Mouse (Mus musculus) ovary, postnatal 10 days (tissue): Measurements from ENCODE around the gene Clybl.

Source experiments
- DNase-seq: peaks from one replicate; pipeline ENCODE4 v3.0.0; 2022; ENCODE audit warnings: low spot score

Clybl gene

DNA sequence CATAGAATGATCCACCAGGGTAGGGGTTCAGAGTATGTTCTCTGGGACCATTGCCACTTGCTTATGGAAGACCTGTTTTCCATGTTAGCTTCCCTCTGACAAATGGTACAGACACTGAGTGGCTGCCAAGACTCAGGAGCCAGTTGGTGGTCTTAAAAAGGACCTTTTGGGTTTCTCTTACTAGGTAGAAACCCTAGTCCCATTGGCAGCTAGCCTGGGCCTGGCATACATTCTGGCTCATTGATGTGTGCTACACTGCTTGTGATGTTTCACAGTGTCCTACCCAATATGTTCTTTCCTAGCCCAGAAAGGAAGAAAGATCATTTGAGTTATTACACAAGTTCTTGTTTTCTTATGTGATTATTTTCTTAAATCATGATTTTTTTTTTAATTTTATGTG is 69.8 kb downstream of the Clybl start:
- no peak for DNase-seq

DNA sequence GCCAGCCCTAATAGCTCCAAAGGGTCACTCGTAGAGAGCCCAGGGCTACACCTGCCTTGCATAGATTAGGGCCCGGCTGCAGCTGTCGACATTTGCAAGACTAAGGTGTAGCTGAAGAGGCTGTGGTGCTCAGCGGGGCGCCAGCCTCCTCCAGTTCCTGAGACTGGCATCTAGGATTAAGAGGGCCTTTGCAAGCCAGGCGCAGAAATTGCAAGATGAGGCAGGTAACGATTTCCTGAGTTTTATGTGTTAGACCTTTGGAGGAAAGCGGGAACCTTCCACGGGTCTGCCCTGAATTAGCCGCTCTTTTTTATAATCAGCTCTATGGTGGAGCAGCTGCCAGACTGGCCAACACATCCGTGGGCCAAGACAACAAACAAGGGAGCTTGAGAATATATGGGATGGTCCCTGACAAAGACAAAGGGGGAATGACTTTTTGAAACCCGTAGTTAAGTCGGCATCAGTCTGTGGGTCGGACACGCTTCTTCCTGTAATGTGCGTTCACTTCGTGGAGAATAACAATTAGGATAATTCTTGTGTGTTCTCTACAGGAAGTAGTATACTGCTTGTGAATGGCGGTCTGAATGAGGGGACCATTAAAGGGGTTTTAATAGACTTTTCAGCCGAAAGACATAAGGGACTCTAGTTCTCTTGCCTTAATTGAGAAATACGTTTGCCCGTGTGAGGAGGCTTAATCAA is 74.2 kb downstream of the Clybl start:
- DNase-seq: no peak

DNA sequence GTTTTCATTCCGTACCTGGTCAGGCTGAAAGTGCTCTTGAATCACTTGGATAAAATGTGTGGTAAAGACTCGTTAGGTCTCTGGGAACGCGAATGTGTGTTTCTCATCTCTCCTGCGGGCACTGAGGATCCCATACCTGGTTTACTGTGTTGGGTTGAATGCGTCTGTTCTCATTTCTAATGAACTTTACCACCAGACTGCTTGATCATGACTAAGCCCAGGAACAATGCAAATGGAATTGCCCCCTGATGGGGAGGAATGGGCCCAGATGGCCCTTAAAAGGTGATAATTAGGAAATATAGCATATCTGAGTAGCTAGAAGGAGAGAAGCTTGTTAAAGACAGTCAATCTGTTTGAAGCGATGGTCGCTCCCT is 74.7 kb downstream of the Clybl start:
- no peak for DNase-seq

DNA sequence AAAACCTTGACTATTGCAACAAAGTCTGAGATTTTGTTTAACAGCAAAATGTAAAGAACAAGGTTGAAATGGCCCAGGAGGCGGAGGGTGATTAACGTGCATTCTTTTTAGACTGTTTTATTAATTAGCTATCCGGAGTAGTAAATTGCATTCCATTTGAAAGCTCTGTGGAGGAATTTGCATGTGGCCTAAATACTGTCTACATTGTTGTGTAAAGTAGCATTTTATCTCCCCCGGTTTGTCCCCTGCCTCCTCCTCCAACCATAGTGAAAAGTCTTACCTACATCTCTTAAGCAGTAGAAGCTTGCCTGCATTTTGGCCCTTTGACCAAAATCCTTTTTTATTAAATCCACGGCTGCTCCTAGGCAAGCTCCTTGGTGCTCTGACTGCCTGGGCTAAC is 76.8 kb downstream of the Clybl start:
- no peak for DNase-seq

DNA sequence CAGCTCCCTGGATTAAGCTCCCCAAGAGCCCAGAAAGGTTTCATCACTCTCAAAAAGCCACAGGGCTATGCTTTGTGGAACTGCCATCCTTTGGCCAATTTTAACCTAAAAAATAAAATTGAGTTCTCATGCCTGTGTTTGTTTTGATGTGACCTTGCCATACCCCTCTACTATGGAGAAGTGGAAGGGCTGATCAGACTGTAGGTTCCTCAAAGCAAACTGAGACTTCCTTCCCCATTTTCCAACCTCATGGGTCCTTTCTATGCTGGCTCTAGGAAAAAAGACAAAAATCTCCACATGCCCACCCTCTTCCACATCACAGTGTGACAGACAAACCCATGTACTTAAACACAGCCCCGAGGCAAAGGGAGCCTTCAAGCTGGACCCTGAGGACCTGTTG is 79.7 kb downstream of the Clybl start:
- no peak for DNase-seq

DNA sequence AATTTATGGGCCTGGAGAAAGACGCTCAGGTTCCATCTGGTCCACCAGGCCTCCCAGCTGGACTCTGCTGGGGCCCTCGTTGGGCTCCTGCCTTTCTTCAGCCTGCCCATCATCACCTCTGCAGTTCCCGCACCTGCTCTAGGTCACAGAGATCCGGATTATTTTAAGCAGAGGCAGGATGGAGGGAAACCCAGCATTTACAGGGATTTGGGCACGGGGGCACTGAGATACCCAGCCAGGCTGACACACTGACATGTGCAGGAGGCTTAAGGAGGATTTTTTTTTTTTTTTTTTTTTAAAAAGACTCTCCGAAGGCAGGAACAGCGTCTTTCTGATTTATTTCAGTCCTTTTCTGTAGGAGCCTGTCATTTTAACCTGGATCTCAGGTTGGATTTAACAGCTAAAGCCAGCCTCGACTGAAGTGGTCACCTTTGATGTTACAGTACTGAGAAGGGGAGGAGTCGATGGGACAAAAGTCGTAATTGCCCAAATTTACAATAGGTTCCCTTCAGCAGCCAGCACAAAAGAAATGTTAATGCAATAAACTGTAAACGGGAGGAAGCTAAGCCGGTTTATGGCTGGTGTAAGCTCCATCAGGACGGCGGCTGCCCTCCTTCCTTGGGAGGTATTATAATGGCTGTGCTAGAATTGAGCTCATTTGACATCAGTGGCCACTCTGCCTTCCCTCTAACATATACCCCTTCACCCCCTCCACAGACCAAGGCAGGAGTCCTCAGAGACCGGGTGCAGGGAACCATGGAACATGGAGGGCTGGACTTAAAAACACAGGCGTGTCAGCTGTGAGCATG is 81.6 kb downstream of the Clybl start:
- DNase-seq: no peak

DNA sequence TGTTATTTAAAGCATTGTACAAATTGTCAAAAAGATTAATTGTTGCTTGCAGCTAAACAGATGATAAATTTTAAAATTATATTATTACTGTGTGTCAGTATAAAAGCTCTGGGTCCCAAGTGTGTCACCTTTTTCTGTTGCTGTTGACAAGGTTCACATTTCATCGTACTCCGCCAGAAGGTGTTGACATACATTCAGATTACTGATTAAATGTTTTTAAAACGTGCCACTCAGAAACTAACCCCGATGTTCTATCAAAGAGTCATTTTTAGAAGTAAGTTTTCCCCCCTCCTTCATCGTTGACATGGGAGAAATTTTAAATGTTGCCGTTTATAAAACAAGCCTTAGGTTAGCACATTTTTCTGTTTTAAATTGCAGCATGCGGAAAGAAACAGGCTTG is 83.7 kb downstream of the Clybl start:
- no peak for DNase-seq

DNA sequence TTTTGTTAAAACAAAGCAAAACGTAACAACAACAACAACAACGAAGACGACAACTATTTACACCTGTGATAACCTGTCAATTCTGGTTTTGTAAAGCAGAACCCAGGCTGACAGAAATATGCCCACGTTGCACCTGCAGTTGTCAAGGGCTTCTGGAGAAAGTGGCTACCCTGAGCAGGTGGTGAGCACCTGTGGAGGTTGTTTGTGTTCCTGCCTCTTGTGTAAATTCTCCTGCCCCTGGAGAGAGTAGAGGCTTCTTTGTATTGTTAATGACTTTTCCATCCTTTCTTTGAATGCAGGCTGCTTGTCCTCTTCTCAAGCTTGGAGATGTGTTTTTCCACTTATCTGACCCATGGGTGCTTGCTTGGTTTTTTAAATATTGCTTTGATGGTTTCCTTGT is 86.1 kb downstream of the Clybl start:
- DNase-seq: no peak

DNA sequence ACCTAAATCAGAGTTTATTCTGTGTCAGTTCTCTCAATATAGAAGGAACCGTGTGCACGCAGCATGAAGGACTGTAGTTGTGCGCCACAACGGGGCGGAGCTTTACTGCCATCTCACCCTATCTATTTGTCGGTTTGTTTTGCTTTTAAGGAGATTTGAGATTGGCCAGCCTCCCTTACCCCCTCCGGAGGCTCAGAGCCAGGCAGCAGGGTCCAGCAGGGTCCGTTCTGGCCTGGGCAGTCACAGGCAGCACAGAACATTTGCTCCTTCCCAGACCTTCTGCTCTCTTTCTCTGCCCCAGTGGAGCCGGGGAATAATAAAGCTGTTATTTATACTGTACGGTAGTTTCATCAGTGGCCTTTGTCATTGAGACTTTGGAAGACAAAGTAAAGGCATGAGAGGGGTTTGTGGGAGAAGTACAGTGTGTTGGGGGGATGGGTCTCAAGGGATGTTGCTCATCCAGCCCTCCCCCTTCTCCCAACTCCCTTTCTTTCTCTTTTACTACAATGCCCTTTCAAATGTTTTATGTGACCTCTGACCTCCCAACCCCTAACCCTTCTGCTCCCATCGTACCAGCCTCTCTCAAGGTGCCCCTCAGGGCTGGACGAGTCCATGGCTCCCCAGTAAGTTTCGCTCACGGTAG is 89.7 kb downstream of the Clybl start:
- no peak for DNase-seq

DNA sequence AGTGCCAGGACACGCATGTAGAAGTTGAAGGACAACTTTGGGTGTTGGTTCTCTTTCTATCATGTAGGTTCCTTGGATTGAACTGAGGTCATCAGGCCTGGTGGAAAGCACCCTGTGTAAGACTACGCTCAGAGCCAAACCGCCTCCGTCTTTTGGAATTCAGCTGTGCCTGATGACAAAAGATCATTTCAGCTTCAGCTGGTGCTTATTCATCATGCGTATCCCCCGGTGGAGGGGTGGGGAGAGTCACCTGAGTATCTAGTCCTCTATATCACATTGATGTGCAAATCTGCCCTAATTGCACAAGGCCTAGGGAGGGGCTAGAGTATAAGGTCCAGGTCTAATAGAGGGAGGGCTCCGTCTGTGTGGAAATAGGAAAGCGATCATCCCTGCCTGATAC is 95.6 kb downstream of the Clybl start:
- no peak for DNase-seq

DNA sequence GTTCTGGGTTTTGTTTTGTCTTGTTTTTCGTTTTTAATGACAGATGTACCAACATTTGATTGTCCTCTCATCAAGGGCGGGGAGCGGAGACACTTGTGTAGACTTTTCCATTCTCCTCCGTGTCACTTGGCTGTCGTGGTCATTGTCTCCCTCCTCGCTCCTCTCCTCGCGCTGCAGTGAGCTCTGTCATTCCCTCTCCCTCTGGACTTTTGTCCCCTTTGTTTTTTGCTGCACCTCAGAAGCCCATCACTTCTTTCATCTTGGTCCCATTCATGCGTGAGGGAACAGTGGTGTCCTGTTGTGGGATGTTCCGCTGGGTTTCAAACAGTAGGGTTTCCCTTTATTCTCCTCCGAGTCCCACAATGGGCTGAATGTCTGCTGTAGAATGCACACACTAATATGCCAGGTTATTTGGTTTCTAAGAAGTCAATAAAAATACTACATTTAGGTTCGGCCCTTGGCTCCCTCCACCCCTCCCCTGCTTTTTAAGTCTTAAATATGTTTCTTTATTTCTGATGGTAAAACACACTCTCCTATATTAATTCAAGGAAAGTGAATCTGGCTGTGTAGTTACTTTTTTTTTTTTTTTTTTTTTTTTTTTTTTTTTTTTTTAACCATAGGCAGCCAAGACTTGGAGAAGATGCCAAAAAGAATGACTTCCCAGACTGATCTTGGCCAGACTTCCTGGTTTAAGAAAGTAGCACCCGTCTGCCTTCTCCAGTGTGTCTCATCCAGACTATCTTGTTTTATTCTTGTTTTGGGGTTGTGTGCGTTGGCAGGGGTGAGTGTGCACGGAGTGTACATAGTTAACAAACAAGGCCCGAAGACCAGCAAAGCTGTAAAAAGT is 98.2 kb downstream of the Clybl start:
- DNase-seq: no peak

DNA sequence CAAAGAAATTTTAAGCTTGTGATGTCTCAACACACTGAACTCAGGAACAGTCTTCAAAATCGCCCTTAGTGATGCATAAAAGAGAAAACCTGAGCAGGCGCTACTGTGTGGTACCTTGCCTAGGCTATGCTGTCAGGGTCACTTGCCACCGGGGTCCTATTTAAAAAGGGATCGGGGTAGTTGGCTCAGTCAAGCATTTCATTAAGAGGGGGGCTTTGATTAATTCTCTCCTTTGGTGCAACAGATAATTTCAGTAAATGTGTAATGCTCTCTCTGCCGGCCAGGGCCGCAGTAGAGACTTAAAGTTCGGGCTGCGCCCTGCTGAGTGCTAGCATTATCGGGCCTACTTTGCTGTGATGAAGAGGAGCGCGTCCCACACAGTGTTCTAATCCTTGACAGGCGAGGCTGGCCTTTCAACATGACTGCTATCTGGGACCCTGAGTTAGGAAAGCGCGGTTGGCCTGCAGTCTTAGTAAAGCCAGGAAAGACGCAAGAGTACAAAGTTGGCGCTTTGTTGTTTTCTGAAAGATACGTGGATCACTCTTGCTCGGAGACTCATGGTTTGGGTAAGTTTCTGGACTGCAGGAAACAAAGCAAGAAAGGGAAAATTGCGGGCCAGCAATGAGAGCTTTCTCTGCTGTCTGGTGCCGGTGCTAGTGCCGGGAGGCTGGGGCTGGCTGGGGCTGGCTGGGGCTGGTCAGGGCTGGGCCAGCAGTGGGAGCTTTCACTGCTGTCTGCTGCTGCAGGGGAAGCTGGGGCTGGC is 99.0 kb downstream of the Clybl start:
- DNase-seq: no peak

DNA sequence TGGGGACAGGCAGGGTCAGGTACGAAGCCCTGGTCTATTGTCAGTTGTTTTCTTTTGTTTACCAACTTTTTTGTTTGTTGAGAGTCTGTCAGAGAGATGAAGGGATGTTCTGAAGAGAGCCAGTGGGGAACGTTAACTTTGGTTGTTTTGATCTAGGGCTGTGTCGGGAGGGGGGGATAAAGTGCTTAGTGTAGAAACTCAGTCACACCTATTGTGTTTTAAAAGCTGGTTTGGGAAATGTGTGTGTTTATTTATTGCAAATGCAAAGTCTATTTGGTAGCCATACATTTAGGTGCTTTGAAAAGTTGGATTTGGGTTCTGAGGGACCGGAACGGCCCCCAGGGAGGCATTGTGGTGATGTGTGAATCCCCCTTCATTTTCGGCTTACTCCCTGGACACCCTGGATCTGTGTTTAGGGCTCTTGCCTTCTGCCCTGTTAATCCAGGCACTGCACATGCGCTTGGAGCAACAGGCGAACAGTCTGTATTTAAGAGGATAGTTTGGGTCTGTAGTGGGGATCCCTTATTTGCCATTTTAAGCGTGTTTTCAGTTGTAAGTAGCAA is 99.6 kb downstream of the Clybl start:
- no peak for DNase-seq

DNA sequence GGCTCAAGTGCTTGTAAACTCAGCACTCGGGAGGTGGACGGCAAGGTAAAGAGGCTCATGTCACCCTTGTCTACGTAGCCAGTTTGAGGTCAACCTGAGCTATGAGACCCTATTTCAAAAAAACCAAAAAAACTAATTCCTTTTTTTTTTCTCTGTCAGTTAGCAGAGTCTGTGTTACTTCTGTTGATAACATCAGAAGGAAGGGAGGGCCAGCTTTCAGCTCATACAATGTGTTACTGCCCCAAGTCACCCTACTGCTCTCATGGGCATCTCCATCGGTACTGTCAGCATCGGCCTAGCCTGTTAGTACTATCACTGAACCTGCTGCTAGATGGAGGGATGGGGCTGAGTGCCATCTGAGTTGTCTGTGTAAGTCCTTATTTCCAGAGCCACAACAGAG is 102.5 kb downstream of the Clybl start:
- no peak for DNase-seq

DNA sequence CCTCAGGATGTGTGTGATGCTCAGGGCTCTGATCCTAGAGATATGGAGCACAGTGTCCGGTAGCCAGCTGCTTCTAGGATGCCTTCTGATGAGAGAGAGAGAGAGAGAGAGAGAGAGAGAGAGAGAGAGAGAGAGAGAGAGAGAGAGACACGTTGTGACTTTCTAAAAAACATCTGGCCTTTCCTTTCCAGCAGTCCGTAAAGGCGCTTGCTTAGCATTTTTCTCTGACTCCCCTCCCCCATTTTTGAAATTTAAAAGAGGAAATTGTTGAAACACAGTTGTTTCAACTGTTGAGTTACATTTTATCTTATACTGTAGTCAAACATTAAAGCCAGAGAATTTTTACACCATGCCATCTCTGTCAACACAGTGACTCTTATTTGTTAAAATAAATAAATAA is 114.9 kb downstream of the Clybl start:
- no peak for DNase-seq

DNA sequence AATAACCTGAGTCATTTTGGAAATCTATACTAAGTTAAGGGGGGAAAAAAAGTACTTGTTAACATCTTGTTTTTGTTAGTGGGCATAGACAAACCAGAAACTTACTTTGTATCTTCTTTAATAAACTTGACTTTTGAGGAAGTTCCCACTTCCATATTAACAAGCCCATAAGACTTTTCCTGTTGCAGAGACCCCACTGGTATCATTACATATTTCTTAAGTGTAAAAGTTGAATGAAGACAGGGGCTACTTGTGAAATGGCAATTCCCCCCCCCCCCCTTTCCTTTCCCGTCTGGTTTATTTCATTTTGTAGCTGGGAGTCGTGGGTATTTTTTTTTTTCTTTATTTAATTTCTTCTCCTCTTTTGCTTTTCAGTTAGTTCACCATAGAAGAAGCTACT is 115.4 kb downstream of the Clybl start:
- DNase-seq: no peak

DNA sequence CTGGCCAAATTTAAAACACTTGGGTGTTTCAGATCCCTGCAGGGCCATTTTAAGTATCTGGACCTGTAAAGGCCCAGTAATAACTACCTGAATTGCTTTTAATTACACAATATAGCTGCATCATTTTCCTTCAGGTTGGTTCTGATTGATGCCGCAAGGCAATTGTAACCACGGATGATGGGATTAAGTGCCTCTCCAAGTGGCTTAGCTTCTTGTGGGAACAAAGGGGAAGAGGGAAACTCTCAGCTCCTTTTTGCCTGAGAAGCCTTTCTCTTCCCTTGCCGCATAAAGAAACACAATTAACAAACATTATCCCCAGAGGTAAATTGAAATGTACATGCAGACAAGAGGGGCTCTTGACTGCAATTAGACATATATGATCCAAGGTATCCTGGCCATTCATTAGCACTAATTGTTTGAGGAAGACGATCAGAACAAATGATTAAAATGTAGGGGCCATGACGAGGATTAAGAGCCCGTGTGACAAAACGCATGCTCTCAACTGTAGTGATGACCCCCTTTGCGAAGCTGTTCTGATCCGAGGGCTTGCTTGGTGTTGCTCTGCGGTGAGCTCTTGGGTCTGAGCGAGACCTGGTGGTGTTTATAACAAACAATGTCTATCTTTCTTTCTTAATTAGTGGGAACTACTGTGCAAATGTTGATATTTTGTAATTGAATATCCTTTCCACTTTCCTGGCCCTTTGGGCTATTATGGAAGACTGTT is 116.0 kb downstream of the Clybl start:
- no peak for DNase-seq

DNA sequence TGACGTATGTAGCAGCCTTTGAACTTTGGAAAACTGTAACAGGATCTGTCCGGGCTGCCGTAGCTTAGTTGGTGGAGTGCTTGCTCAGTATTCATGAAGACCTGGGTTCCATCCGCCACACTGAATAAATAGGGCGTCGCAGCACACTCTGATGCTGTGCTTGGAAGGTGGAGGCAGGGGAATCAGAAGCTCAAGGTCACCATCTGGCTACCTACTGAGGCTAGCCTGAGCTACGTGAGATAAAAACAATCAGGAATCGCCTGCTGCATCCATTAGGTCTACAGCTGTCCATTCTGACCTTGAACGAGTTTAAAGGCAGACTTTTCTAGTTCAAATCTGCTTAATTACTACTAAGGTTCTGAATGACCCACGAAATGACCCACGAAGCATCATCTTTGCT is 118.8 kb downstream of the Clybl start:
- DNase-seq: no peak

DNA sequence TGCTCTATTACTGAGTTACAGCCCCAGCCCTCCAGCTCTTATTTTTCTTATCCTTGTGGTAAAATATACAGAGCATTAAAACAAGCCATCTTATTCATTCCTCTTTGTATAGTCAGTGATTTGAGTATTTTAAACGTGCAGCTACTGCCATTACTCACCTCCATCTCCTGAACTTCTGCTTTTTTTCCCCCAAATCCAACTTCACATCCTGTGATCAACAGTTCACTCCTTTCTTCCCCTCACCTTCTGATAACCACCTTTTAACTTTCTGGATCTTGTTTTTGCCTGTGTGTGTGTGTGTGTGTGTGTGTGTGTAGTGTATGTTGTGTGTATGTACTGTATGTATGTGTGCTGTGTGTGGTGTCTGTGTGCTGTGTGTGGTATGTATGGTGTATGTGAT is 122.3 kb downstream of the Clybl start:
- DNase-seq: no peak

DNA sequence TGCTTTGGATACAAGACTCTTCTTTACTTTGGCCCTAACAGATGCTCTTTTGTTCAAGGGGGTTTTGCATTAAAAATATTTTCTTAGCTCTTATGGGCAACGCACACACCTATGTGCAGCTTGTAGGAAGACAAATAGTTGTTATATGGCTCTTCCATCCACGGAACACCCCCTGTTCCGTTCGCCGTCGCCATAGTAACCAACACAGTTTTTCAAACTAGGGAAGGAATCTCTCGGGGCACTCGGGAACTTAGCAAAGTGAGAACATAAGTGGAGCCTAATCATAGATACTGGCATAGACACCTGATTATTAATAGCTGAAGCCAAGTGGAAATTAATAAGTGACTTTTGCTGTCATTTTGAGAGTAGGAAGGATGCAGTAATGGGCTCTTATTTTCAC is 123.6 kb downstream of the Clybl start:
- DNase-seq: no peak

DNA sequence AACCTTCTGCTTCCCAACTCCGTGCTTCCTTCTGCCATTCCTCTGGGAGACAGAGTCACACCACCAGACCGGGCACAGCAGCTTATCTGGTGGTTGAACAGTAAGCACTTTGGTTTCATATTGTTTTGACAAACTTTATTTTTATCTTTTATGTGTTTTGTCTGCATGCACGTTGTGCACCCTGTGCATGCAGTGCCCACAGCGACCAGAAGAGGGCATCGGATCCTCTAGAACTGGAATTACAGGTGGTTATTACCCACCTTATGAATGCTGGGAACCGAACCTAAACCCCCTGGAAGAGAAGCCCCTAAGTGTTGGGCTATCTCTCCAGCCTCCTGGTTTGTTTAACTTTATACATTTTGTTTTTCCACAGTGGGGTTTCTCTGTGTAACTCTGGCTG is 130.9 kb downstream of the Clybl start:
- no peak for DNase-seq
